Mouse (Mus musculus): ENCODE measurements around the gene Jph4. TPM values are rescaled to one million over a fixed set of nuclear protein-coding genes. Genes with fewer than 3 reads are reported as not detected.

Gene Jph4
- polyA plus RNA-seq, 1 experiment, result 3.6 TPM

- no peaks in the 10 kb centered on the region for H3K27me3 ChIP-seq (ENCODE audit: control insufficient read depth, insufficient read depth, low read length, poor library complexity, severe bottlenecking)
- H3K4me1 ChIP-seq (ENCODE audit: control insufficient read depth, insufficient read depth, low read length), result no peaks in the 10 kb centered on the region
- H3K9me3 ChIP-seq (replicated peaks; ENCODE audit: control insufficient read depth, insufficient read depth, low read length, poor library complexity, severe bottlenecking), result no peaks in the 10 kb centered on the region
- TF ChIP-seq POLR2A (IDR thresholded peaks at IDR 0.05; ENCODE audit: insufficient read depth, low read length) (no peak), CTCF (IDR thresholded peaks at IDR 0.05; ENCODE audit: low read depth, low read length) (no peak), EP300 (IDR thresholded peaks at IDR 0.05; ENCODE audit: insufficient read depth, low read depth, low read length) (no peak)
- H3K27ac ChIP-seq (ENCODE audit: insufficient read depth, low read length), result no peak overlapping the region
- no peak overlapping the region for H3K4me3 ChIP-seq (ENCODE audit: low read depth, low read length)
- H3K36me3 ChIP-seq (ENCODE audit: control insufficient read depth, insufficient read depth, low read length, poor library complexity, severe bottlenecking), result no peaks in the 10 kb centered on the region
- no peak overlapping the region for H3K9ac ChIP-seq (ENCODE audit: low read depth, poor library complexity, severe bottlenecking)
These were observed 40.8 kb upstream of the Jph4 start for GRCm38 (mm10) chr14:55157322-55158065.

DNA sequence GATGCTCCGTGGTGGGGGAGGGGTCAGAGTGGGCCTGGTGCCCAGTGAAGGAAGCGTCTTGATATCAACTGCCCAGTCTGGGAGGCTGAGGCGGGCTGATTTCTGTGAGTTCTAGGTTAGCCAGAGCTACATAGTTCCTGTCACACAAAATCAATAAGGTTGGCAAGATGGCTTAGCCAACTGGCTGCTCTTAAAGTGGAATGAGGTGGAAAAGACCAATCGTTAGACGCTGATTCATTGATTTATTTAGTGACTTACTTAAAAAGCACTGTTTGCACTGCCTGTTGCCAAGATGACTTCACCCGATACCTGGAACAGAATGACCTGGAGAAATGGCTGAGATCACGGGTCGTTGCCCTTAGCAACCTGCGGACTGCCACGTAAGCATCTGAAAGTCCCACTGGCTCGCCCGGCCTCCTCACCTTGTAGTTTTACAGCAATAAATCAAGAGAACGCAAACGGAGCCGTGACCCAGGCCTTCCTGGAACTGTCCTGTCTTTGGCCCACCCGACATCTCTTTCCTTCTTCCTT is 36.3 kb upstream of the Jph4 start:
- H3K27me3 ChIP-seq (ENCODE audit: control insufficient read depth, insufficient read depth, low read length, poor library complexity, severe bottlenecking), result no peaks in the 10 kb centered on the region
- H3K27ac ChIP-seq (ENCODE audit: insufficient read depth, low read length), result no peak overlapping the region
- H3K4me3 ChIP-seq (ENCODE audit: low read depth, low read length), result peak overlapping the region; percentile 25; the same call in 1 of the 2 replicates
- TF ChIP-seq CTCF (IDR thresholded peaks at IDR 0.05; ENCODE audit: low read depth, low read length), result no peak
- no peak for TF ChIP-seq EP300 (IDR thresholded peaks at IDR 0.05; ENCODE audit: insufficient read depth, low read depth, low read length)
- TF ChIP-seq POLR2A (IDR thresholded peaks at IDR 0.05; ENCODE audit: insufficient read depth, low read length), result no peak
- H3K36me3 ChIP-seq (ENCODE audit: control insufficient read depth, insufficient read depth, low read length, poor library complexity, severe bottlenecking), result no peaks in the 10 kb centered on the region
- no peaks in the 10 kb centered on the region for H3K4me1 ChIP-seq (ENCODE audit: control insufficient read depth, insufficient read depth, low read length)
- no peaks in the 10 kb centered on the region for H3K9me3 ChIP-seq (replicated peaks; ENCODE audit: control insufficient read depth, insufficient read depth, low read length, poor library complexity, severe bottlenecking)
- H3K9ac ChIP-seq (ENCODE audit: low read depth, poor library complexity, severe bottlenecking), result no peak overlapping the region

DNA sequence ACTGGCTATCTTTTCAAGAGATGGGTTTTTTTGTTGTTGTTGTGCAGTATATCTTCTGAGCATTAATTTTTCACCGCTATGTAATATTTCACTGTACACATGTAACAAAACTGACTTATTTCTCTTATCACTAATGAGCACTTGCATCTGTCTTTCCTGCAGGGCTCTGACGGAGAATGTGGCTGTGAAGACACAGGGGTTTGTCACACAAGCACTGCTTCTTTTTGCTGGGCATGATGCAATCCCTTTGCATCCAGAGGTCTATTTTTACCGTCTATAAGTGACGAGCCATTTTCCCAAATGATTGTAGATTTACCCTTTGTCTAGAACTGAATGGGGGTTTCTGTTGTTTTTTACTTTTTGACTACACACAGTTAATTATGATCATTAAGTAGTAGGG is 35.4 kb upstream of the Jph4 start:
- no peaks in the 10 kb centered on the region for H3K4me1 ChIP-seq (ENCODE audit: control insufficient read depth, insufficient read depth, low read length)
- H3K4me3 ChIP-seq (ENCODE audit: low read depth, low read length), result no peak overlapping the region
- H3K9me3 ChIP-seq (replicated peaks; ENCODE audit: control insufficient read depth, insufficient read depth, low read length, poor library complexity, severe bottlenecking), result no peaks in the 10 kb centered on the region
- no peaks in the 10 kb centered on the region for H3K27me3 ChIP-seq (ENCODE audit: control insufficient read depth, insufficient read depth, low read length, poor library complexity, severe bottlenecking)
- no peaks in the 10 kb centered on the region for H3K36me3 ChIP-seq (ENCODE audit: control insufficient read depth, insufficient read depth, low read length, poor library complexity, severe bottlenecking)
- no peak for TF ChIP-seq POLR2A (IDR thresholded peaks at IDR 0.05; ENCODE audit: insufficient read depth, low read length)
- no peak for TF ChIP-seq CTCF (IDR thresholded peaks at IDR 0.05; ENCODE audit: low read depth, low read length)
- TF ChIP-seq EP300 (IDR thresholded peaks at IDR 0.05; ENCODE audit: insufficient read depth, low read depth, low read length), result no peak
- no peak overlapping the region for H3K27ac ChIP-seq (ENCODE audit: insufficient read depth, low read length)
- H3K9ac ChIP-seq (ENCODE audit: low read depth, poor library complexity, severe bottlenecking), result no peak overlapping the region

GRCm38 (mm10) chr14:55150985-55151384 is 34.2 kb upstream of the Jph4 start:
- Histone ChIP-seq H3K4me3 (ENCODE audit: low read depth, low read length) (no peak overlapping the region), H3K4me1 (ENCODE audit: control insufficient read depth, insufficient read depth, low read length) (no peaks in the 10 kb centered on the region)

GRCm38 (mm10) chr14:55149041-55149440 is 32.3 kb upstream of the Jph4 start:
- Histone ChIP-seq H3K27me3 (ENCODE audit: control insufficient read depth, insufficient read depth, low read length, poor library complexity, severe bottlenecking) (no peaks in the 10 kb centered on the region), H3K4me1 (ENCODE audit: control insufficient read depth, insufficient read depth, low read length) (no peaks in the 10 kb centered on the region), H3K36me3 (ENCODE audit: control insufficient read depth, insufficient read depth, low read length, poor library complexity, severe bottlenecking) (no peaks in the 10 kb centered on the region), H3K9me3 (replicated peaks; ENCODE audit: control insufficient read depth, insufficient read depth, low read length, poor library complexity, severe bottlenecking) (no peaks in the 10 kb centered on the region), H3K9ac (ENCODE audit: low read depth, poor library complexity, severe bottlenecking) (no peak overlapping the region), H3K4me3 (ENCODE audit: low read depth, low read length) (no peak overlapping the region), H3K27ac (ENCODE audit: insufficient read depth, low read length) (no peak overlapping the region)
- TF ChIP-seq CTCF (IDR thresholded peaks at IDR 0.05; ENCODE audit: low read depth, low read length), result no peak
- no peak for TF ChIP-seq EP300 (IDR thresholded peaks at IDR 0.05; ENCODE audit: insufficient read depth, low read depth, low read length)
- TF ChIP-seq POLR2A (IDR thresholded peaks at IDR 0.05; ENCODE audit: insufficient read depth, low read length), result no peak

More at GRCm38 (mm10) chr14:55150985-55151384, 34.2 kb upstream of the Jph4 start:
- Histone ChIP-seq H3K36me3 (ENCODE audit: control insufficient read depth, insufficient read depth, low read length, poor library complexity, severe bottlenecking) (no peaks in the 10 kb centered on the region), H3K9ac (ENCODE audit: low read depth, poor library complexity, severe bottlenecking) (no peak overlapping the region), H3K9me3 (replicated peaks; ENCODE audit: control insufficient read depth, insufficient read depth, low read length, poor library complexity, severe bottlenecking) (no peaks in the 10 kb centered on the region), H3K27ac (ENCODE audit: insufficient read depth, low read length) (no peak overlapping the region), H3K27me3 (ENCODE audit: control insufficient read depth, insufficient read depth, low read length, poor library complexity, severe bottlenecking) (no peaks in the 10 kb centered on the region)
- TF ChIP-seq POLR2A (IDR thresholded peaks at IDR 0.05; ENCODE audit: insufficient read depth, low read length) (no peak), CTCF (IDR thresholded peaks at IDR 0.05; ENCODE audit: low read depth, low read length) (no peak), EP300 (IDR thresholded peaks at IDR 0.05; ENCODE audit: insufficient read depth, low read depth, low read length) (no peak)

DNA sequence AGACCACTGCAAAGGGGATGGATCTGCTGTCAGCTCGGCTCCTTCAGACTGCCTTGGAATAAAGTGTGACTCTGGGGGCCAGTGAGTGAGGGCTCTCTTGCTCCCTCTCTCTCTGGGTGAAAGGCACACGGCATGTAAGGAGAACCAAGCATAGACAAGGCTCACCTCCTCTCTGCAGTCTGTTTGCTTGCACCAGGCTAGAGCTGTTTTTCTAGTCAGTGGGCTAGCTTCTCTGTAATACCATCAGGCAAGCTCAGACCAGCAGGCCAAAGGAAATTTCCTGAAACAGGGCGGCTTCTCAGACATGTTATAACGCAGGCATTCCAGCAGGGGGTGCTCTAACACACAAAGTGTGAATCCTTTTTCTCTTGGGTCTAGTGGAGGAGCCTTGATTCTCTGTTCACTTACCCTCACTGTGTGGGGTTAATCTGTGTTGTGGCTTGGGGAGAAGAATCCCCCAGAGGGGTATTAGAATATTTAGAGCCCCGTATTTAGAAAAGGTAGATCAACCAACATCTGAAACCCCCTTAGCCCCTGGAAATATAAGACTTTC is 31.7 kb upstream of the Jph4 start:
- H3K27me3 ChIP-seq (ENCODE audit: control insufficient read depth, insufficient read depth, low read length, poor library complexity, severe bottlenecking), result no peaks in the 10 kb centered on the region
- no peak overlapping the region for H3K9ac ChIP-seq (ENCODE audit: low read depth, poor library complexity, severe bottlenecking)
- H3K9me3 ChIP-seq (replicated peaks; ENCODE audit: control insufficient read depth, insufficient read depth, low read length, poor library complexity, severe bottlenecking), result no peaks in the 10 kb centered on the region
- no peak overlapping the region for H3K4me3 ChIP-seq (ENCODE audit: low read depth, low read length)
- H3K4me1 ChIP-seq (ENCODE audit: control insufficient read depth, insufficient read depth, low read length), result no peaks in the 10 kb centered on the region
- TF ChIP-seq EP300 (IDR thresholded peaks at IDR 0.05; ENCODE audit: insufficient read depth, low read depth, low read length) (no peak), POLR2A (IDR thresholded peaks at IDR 0.05; ENCODE audit: insufficient read depth, low read length) (no peak), CTCF (IDR thresholded peaks at IDR 0.05; ENCODE audit: low read depth, low read length) (peak; percentile 50)
- H3K27ac ChIP-seq (ENCODE audit: insufficient read depth, low read length), result no peak overlapping the region
- H3K36me3 ChIP-seq (ENCODE audit: control insufficient read depth, insufficient read depth, low read length, poor library complexity, severe bottlenecking), result no peaks in the 10 kb centered on the region
